Mouse (Mus musculus) activated CD4-positive, CD25-positive, alpha-beta regulatory T cell (primary cell): ENCODE results near the gene 4930572O03Rik. TPM values are rescaled to one million over a fixed set of nuclear protein-coding genes. Genes with fewer than 3 reads are reported as not detected.

Experiments
- polyA plus RNA-seq, 2 experiments: library from polyadenylated mRNA; unstranded; fragments of 100-300 nt; shearing (Covaris generic); gene quantifications; one replicate each; pipeline ENCODE4 v1.2.1; 2017

Gene 4930572O03Rik
- not detected for polyA plus RNA-seq

GRCm38 (mm10) chr5:15656959-15657358 is at the start of gene 4930572O03Rik:
TSS of gene 4930572O03Rik (minus strand) at chr5:15657059.

GRCm38 (mm10) chr5:15618764-15619163 is 38.1 kb downstream of the 4930572O03Rik start, which contains the start of gene Speer4d:
TSS of gene Speer4d (plus strand) at chr5:15619064.

Other genes with a start within 250 kb of the 4930572O03Rik start
- gene Gm21149, start 180.5 kb downstream of the 4930572O03Rik start, polyA plus RNA-seq = under 1 TPM in 1 of 2 experiments, not detected in 1; 0.27 TPM
- under 1 TPM in 1 of 2 experiments, not detected in 1; 0.39 TPM for gene Gm21190, start 127.8 kb downstream of the 4930572O03Rik start, polyA plus RNA-seq
- not detected for gene Gm21083, start 79.7 kb downstream of the 4930572O03Rik start, polyA plus RNA-seq
- under 1 TPM in 1 of 2 experiments, not detected in 1; 0.71 TPM for gene Speer4d, start 38.0 kb downstream of the 4930572O03Rik start, polyA plus RNA-seq
- gene Speer4c, start 57.2 kb upstream of the 4930572O03Rik start, polyA plus RNA-seq = not detected